Mouse (Mus musculus) ES-Bruce4 (cell line): ENCODE measurements around the gene Abhd14a.

ENCODE experiments used
- CTCF ChIP-seq: IDR thresholded peaks from one replicate; pipeline ENCODE4 v1.8.1; 2011; ENCODE audit warnings: low read depth, low read length
- EP300 ChIP-seq: IDR thresholded peaks from 2 replicates; pipeline ENCODE4 v1.6.1; 2011; ENCODE audit warnings: low read depth, low read length; ENCODE audit not compliant: insufficient read depth
- POLR2A ChIP-seq: IDR thresholded peaks from one replicate; pipeline ENCODE4 v1.8.1; 2011; ENCODE audit warnings: low read length; ENCODE audit not compliant: insufficient read depth

DNA sequence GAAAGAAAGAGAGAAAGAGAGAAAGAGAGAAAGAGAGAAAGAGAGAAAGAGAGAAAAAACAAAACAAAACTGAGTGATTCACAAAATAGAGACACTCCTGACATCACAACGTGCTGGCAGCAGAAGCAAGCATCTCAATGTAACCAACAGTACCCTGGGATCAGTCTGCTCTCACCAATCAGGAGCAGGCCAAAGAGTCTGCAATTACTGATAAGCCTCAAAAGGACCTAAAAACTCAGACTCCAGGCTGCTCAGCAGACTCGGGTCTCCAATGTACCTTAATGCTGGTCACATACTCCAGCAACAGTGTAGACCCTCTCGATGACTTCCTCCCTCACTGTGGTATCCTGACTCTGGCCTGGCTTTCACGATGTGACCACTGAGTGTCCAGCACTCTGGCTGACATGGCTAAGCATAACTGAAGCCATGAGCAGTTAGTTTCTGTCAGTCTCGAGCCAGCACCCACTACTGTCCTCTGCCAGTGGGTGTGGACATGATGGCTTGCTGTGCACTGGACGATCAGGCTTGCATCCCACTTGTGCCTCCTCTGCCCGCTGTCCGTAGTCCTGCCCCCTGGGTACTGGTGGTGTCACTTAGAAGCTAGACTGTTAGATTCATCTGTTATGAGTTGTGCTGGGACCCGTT is 48.7 kb downstream of the Abhd14a start:
- TF ChIP-seq CTCF, result no peak
- TF ChIP-seq EP300, result no peak
- TF ChIP-seq POLR2A, result no peak
